Mouse (Mus musculus): Measurements from ENCODE around the gene Hcst. TPM values are rescaled to one million over a fixed set of nuclear protein-coding genes. Genes with fewer than 3 reads are reported as not detected.

Hcst gene
- polyA plus RNA-seq, 1 experiment from 2014 or later: 0.57 TPM

DNA sequence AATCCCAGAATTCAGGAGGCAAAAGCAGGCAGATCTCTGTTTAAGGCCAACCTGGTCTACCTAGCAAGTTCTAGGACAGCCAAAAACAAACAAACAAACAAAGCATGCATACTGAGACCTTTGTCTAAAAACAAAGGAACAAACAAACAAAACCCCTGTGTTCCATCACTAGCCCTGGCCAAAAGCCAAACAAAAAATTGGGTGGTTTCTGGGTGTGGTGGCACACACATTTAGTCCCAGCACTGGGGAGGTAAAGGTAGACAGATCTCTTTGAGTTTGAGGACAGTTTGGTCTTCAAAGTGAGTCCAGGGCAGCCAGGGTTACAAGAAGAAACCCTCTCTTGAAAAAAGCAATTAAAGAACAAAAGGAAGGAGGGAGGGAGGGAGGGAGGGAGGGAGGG, 9.7 kb upstream of the Hcst start:
- Histone ChIP-seq H3K27ac (no peak overlapping the region), H3K9ac (no peak overlapping the region), H3K27me3 (no peaks in the 10 kb centered on the region), H3K9me3 (replicated peaks) (no peaks in the 10 kb centered on the region), H3K36me3 (peaks cover 8% of the 10 kb centered on the region; the same call in 1 of the 2 replicates), H3K4me1 (no peaks in the 10 kb centered on the region), H3K4me3 (no peak overlapping the region), H3K4me2 (replicated peaks) (no peak overlapping the region)
- ATAC-seq (ENCODE audit: low FRiP score): no peak

DNA sequence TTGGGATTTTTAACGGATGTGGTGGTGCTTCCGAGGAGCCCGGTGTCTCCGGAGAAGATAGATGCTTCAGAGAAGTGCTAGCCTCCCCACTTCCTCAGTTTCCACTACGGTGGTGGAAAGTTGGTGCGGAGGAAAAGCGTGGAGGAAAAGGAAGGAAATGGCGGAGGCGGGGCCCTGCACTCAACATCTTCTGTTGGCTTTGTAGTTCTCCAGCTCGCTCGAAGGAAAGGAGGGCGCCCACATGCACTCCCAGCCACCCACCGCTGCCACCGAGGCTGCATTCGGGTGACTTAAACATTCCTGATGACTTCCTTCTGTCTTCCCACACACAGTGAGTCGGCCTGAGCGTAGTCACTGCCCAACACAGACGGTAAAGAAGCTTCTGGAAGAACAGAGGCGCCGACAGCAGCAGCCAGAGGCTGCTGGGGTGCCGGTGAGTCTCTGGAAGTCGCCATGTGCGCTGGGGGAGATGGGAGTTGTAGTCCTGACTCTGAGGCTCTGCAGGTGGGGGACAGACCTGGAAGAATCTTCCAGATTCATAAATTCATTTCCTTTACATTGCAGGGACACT, 3.5 kb upstream of the Hcst start:
- 54% methylated on average over 23 of the region's 23 CpGs for WGBS
- no peak for ATAC-seq (ENCODE audit: low FRiP score)
- Histone ChIP-seq H3K36me3 (peaks cover 8% of the 10 kb centered on the region; the same call in 1 of the 2 replicates), H3K4me3 (peak overlapping the region; percentile 54), H3K27me3 (peaks cover 10% of the 10 kb centered on the region), H3K9me3 (replicated peaks) (no peaks in the 10 kb centered on the region), H3K4me1 (peaks cover 17% of the 10 kb centered on the region), H3K4me2 (replicated peaks) (peak overlapping the region; percentile 95), H3K27ac (no peak overlapping the region), H3K9ac (peak overlapping the region; percentile 63)

DNA sequence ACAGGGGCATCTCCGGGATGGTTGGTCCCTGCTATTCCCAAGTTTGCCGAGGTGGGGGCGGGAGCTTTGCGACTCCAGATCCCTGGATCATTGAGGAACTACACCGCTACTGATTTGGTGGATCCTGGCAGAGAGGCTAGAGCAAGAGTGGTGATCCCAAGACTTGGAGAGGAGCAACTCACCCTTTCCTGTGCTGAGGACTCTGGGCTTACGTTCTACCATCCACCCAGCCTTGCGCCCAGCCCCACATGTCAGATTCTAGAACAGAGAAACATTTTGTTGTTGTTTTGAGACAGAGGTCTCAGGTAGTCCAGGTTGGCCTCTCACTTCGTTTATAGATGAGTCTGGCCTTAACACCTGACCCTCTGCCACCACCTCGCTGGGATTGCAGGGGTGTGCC, 2.9 kb upstream of the Hcst start:
- peak overlapping the region; percentile 54 for H3K4me3 ChIP-seq
- peaks cover 10% of the 10 kb centered on the region for H3K27me3 ChIP-seq
- peak; percentile 47; the same call in 1 of the 2 replicates for ATAC-seq (ENCODE audit: low FRiP score)
- peaks cover 17% of the 10 kb centered on the region for H3K4me1 ChIP-seq
- H3K36me3 ChIP-seq: peaks cover 8% of the 10 kb centered on the region; the same call in 1 of the 2 replicates
- peak overlapping the region; percentile 95 for H3K4me2 ChIP-seq (replicated peaks)
- peak overlapping the region; percentile 63 for H3K9ac ChIP-seq
- H3K9me3 ChIP-seq (replicated peaks): no peaks in the 10 kb centered on the region
- H3K27ac ChIP-seq: no peak overlapping the region
- 19% methylated on average over 9 of the region's 9 CpGs for WGBS

DNA sequence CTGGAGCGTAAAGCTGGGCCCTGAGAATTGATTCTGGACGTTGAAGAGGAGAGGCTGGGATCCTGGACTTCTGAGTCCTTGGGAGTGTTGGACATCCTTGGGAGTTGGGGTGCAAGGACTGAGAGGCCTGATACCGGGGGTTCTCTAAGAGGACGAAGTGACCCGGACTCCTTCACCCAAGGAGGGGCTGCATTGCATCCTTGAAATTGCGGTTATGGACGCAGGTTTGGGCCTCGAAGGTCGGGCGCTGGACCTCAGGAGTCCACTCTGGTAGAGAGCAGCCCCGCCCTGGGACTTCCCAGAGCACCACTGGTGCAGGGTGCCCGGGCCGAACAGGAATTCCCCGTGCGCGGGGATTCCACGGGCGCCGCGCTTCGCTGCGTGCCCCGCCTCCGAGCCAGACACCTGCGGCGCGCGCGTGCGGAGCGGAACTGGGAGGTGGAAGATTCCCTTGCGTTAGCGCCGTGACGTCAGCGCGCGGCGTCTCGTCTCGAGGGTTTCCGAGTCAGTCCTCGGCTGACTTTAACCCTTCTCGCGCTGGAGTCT, 2.3 kb upstream of the Hcst start:
- peak; percentile 82 for ATAC-seq (ENCODE audit: low FRiP score)
- H3K9ac ChIP-seq: peak overlapping the region; percentile 63
- no peaks in the 10 kb centered on the region for H3K9me3 ChIP-seq (replicated peaks)
- H3K27me3 ChIP-seq: peaks cover 10% of the 10 kb centered on the region
- peak overlapping the region; percentile 54 for H3K4me3 ChIP-seq
- H3K4me1 ChIP-seq: peaks cover 17% of the 10 kb centered on the region
- H3K27ac ChIP-seq: no peak overlapping the region; the same call in 1 of the 2 replicates
- H3K4me2 ChIP-seq (replicated peaks): peak overlapping the region; percentile 95
- WGBS: under 1% methylated on average over 45 of the region's 45 CpGs
- peaks cover 4% of the 10 kb centered on the region; the same call in 1 of the 2 replicates for H3K36me3 ChIP-seq

DNA sequence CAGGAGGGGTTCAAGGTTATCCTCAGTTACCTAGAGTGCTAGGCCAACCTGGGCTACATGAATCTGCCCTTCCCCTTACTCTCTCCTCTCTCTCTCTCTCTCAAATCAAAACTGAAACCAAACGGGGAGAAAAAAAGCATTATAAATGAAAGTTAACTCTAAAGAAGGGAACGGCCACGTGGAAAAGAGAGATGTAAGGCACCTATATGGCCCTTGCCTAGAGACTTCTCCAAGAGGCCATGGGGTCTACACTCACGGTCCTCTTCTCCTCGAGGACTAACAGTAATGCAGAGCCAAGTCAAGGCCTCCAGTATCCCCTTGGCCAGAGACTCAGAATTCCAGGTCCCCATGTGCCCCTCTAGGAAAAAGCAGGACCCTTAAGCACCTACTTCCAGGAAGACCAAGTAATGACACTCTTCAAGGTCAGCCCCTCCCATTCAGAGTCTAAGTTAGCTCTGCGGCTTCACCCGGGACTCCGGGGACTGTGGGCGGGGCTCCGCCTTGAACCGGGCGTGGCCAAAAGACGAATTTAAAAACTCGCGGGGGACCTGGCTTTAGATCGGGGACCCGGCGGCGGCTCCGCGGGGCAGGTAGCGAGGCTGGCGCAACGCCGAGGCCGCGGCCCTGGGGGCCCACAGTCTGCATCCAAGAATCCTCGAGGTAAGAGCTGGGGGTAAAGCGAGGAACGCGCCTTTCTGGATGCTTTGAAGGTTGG, 1.7 kb upstream of the Hcst start, which contains the start of gene Nfkbid:
Gene Nfkbid, plus strand, starts transcription at position 558 of the 715 bp plus-strand sequence.
- H3K9ac ChIP-seq: peak within 1 kb of the TSS; percentile 63
- 9% methylated on average over 31 of the region's 31 CpGs for WGBS
- H3K9me3 ChIP-seq (replicated peaks): no peaks in the 10 kb centered on the region
- H3K4me3 ChIP-seq: peak within 1 kb of the TSS; percentile 54
- 0 out of 2 replicates have a peak, but pooled peaks have one; percentile 15 for ATAC-seq (ENCODE audit: low FRiP score)
- peaks cover 17% of the 10 kb centered on the region for H3K4me1 ChIP-seq
- H3K27me3 ChIP-seq: peaks cover 10% of the 10 kb centered on the region
- peak within 1 kb of the TSS; percentile 95 for H3K4me2 ChIP-seq (replicated peaks)
- H3K27ac ChIP-seq: no peak within 1 kb of the TSS; the same call in 1 of the 2 replicates
- H3K36me3 ChIP-seq: no peaks in the 10 kb centered on the region; the same call in 1 of the 2 replicates

DNA sequence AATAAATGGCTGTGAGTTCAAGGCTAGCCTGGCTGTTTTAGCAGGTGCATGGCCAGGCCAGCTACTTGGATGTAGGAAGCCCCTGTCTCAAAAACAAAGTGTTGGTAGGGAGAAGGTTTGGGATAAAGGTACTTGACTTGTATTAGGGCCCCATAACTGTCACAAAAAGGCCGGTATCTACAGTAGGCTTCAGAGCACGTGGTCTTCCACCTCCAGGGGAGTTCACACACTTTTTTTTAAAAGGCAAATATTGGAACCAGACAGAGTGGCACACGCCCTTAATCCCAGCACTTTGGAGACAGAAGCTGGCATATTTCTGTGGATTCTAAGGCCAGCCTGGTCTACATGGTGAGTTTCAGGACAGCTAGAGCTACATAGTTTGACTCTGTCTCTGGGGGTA, 1.0 kb upstream of the Hcst start:
- no peak overlapping the region for H3K4me2 ChIP-seq (replicated peaks)
- 88% methylated on average over 3 of the region's 3 CpGs for WGBS
- peaks cover 10% of the 10 kb centered on the region for H3K27me3 ChIP-seq
- H3K9me3 ChIP-seq (replicated peaks): no peaks in the 10 kb centered on the region
- H3K36me3 ChIP-seq: no peaks in the 10 kb centered on the region; the same call in 1 of the 2 replicates
- ATAC-seq (ENCODE audit: low FRiP score): no peak
- H3K4me3 ChIP-seq: no peak overlapping the region
- H3K9ac ChIP-seq: no peak overlapping the region
- H3K4me1 ChIP-seq: peaks cover 17% of the 10 kb centered on the region
- H3K27ac ChIP-seq: no peak overlapping the region

DNA sequence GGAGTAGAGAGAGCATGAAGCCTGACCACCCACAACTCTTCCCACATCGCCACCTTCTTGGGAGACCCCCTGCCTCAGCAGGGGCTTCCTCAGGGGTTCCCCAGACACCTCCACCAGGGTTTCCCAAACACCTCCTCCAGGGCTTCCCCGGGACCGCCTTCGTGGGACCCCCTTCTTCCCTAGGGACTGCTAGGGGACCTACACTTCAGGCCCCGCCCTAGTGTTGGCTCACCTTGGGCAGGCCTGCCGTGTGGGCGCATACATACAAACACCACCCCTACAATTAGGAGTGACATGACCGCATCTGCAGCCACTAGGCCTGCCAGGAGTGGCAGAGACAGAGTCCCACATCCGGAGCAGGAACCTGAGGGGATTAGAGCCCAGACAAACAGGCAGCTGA, 1.8 kb downstream of the Hcst start:
- Histone ChIP-seq H3K9ac (no peak overlapping the region), H3K27me3 (peaks cover 10% of the 10 kb centered on the region), H3K4me2 (replicated peaks) (no peak overlapping the region), H3K36me3 (no peaks in the 10 kb centered on the region), H3K9me3 (replicated peaks) (no peaks in the 10 kb centered on the region), H3K4me3 (no peak overlapping the region), H3K4me1 (peaks cover 11% of the 10 kb centered on the region), H3K27ac (no peak overlapping the region)
- WGBS: 81% methylated on average over 9 of the region's 9 CpGs
- ATAC-seq (ENCODE audit: low FRiP score): no peak

DNA sequence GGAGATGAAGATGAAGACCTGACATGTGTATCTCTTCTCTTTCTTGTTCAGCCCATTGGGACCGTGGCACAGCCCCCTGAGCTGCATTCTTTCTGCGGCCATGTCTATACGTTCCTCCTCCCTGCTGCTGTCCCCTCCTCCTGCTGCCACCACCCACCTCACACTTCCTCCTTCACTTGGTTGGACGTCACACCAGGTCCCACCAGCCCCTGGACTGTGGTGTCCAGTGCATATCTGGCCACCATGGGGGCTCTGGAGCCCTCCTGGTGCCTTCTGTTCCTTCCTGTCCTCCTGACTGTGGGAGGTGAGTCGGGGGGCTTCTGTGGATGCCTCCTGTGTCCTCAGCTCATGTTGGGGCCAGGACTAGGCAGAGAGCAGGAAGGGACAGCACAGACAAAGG, 6.1 kb downstream of the Hcst start, which contains the start of gene Tyrobp:
Gene Tyrobp, plus strand, starts transcription at position 165 of the 400 bp plus-strand sequence.
- Histone ChIP-seq H3K4me3 (no peak within 1 kb of the TSS), H3K4me2 (replicated peaks) (no peak within 1 kb of the TSS), H3K27me3 (peaks cover 6% of the 10 kb centered on the region; the same call in 1 of the 2 replicates), H3K9me3 (replicated peaks) (no peaks in the 10 kb centered on the region), H3K36me3 (no peaks in the 10 kb centered on the region), H3K27ac (no peak within 1 kb of the TSS), H3K4me1 (no peaks in the 10 kb centered on the region), H3K9ac (no peak within 1 kb of the TSS)
- ATAC-seq (ENCODE audit: low FRiP score): no peak
- WGBS: 70% methylated on average over 5 of the region's 5 CpGs

DNA sequence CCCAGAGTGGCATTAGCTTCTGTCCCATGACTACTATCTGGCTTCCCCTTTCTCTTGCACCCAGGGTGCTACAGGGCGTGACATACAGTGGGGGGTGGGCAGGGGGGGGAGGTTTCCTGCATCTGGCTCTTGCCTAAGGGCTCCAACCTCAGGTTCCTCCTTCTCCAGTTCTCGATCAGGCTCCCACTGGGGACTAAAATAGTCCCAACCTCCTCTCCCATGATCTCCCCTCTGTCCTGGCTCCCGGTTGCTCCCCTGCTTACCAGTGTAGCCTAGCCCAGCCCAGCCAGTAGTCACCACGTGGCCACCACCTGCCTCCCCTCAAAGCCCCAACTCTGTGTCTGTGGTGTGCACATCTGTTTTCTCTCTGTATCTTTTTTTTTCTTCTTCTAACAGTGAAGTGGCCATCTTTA, 6.9 kb downstream of the Hcst start:
- no peak overlapping the region for H3K9ac ChIP-seq
- no peak for ATAC-seq (ENCODE audit: low FRiP score)

DNA sequence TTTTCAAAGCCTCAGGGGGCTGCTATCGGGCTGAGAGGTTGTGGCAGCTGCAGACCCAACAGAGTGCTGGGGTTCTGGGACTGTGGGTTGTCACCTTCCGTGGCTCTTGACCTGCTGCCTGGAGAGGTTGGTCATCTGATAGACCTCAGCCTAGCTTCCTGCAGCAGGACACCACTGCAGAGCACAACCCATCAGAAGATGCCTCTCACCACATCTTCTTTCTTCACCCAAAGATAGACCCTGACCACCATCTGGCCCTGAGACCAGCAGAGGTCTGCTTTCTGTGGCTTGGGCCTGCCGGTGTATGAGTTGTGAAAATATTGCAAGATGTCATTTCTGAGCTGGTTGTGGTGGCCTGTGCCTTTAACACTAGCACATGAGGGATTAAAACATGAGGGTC, 8.6 kb downstream of the Hcst start:
- Histone ChIP-seq H3K36me3 (no peaks in the 10 kb centered on the region), H3K4me3 (no peak overlapping the region), H3K9me3 (replicated peaks) (no peaks in the 10 kb centered on the region), H3K4me1 (no peaks in the 10 kb centered on the region), H3K4me2 (replicated peaks) (no peak overlapping the region), H3K9ac (no peak overlapping the region), H3K27ac (no peak overlapping the region), H3K27me3 (peaks cover 6% of the 10 kb centered on the region; the same call in 1 of the 2 replicates)
- no peak for ATAC-seq (ENCODE audit: low FRiP score)
- WGBS: 70% methylated on average over 3 of the region's 3 CpGs

More for the DNA sequence above, 6.9 kb downstream of the Hcst start:
- H3K27ac ChIP-seq: no peak overlapping the region
- no peaks in the 10 kb centered on the region for H3K36me3 ChIP-seq
- H3K4me1 ChIP-seq: no peaks in the 10 kb centered on the region
- WGBS: 66% methylated on average over 4 of the region's 4 CpGs
- peaks cover 6% of the 10 kb centered on the region; the same call in 1 of the 2 replicates for H3K27me3 ChIP-seq
- no peak overlapping the region for H3K4me2 ChIP-seq (replicated peaks)
- H3K4me3 ChIP-seq: no peak overlapping the region
- no peaks in the 10 kb centered on the region for H3K9me3 ChIP-seq (replicated peaks)

DNA sequence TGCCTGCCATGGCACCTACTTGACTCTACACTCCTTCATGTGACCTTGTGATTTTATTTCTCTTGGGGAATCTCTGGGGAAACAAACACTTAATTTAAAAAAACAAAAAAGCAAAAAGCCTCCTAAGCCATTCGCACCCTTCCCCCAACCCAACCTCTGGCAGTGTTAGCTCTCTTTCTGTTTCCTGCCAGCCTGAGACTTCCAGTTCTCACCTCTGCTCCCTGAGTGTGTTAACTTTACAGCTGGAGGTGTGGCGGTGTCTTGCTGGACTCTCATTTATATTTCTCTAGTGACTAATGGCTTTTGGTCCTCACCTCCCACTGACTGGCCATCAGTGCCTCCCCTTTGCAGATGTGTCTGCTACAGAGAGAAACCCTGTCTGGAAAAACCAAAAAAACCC, 9.9 kb downstream of the Hcst start:
- no peak overlapping the region for H3K27ac ChIP-seq
- WGBS: 74% methylated on average over 2 of the region's 2 CpGs
- H3K4me3 ChIP-seq: no peak overlapping the region
- H3K27me3 ChIP-seq: peaks cover 6% of the 10 kb centered on the region; the same call in 1 of the 2 replicates
- no peak overlapping the region for H3K9ac ChIP-seq
- no peak overlapping the region for H3K4me2 ChIP-seq (replicated peaks)
- H3K4me1 ChIP-seq: no peaks in the 10 kb centered on the region
- H3K9me3 ChIP-seq (replicated peaks): no peaks in the 10 kb centered on the region
- ATAC-seq (ENCODE audit: low FRiP score): no peak
- H3K36me3 ChIP-seq: no peaks in the 10 kb centered on the region

DNA sequence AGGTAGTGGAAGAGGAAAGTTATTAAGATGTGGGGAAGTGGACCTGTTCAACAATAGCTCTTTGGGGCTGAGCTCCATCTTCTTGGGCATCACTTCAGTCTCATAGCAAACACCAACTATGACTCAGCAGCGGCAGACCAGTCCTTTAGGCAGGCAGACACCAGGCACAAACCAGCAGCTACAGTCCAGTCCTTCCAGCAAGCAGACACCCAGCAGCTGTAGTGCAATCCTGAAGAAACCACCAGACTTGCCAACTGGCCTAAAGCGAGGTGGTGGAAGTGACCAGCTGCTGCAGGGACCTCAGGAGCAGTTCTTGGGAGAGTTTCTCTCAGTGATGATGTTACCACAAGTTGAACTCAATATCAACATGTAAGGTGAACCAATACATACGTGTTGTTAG, 11.0 kb downstream of the Hcst start:
- Histone ChIP-seq H3K9me3 (replicated peaks) (no peaks in the 10 kb centered on the region), H3K36me3 (no peaks in the 10 kb centered on the region), H3K4me2 (replicated peaks) (no peak overlapping the region), H3K4me1 (no peaks in the 10 kb centered on the region), H3K9ac (no peak overlapping the region), H3K4me3 (no peak overlapping the region), H3K27me3 (peaks cover 6% of the 10 kb centered on the region; the same call in 1 of the 2 replicates), H3K27ac (no peak overlapping the region)
- 88% methylated on average over 3 of the region's 3 CpGs for WGBS
- no peak for ATAC-seq (ENCODE audit: low FRiP score)

Measured in hindbrain, embryonic 12.5 days (tissue).